Mouse (Mus musculus) testis, adult 2 months (tissue): ENCODE measurements around the gene 1700020D05Rik. TPM values are rescaled to one million over a fixed set of nuclear protein-coding genes. Genes with fewer than 3 reads are reported as not detected.

Source experiments
- H3K27ac ChIP-seq: fragments of 200-500 bp; 2 replicates; pipeline ENCODE4 v1.5.1; 2012; ENCODE audit warnings: low read depth, low read length; ENCODE audit not compliant: control insufficient read depth, insufficient read depth
- H3K27me3 ChIP-seq: fragments of 200-500 bp; 2 replicates; pipeline ENCODE4 v1.6.1; 2012; ENCODE audit warnings: mild to moderate bottlenecking, low read length, moderate library complexity; ENCODE audit not compliant: control insufficient read depth, insufficient read depth
- H3K36me3 ChIP-seq: fragments of 200-500 bp; 2 replicates; pipeline ENCODE4 v1.6.1; 2012; ENCODE audit warnings: mild to moderate bottlenecking, low read length; ENCODE audit not compliant: control insufficient read depth, insufficient read depth
- H3K4me1 ChIP-seq: fragments of 200-500 bp; 2 replicates; pipeline ENCODE4 v1.6.1; 2012; ENCODE audit warnings: low read length; ENCODE audit not compliant: control insufficient read depth, insufficient read depth
- H3K4me3 ChIP-seq: fragments of 200-500 bp; 2 replicates; pipeline ENCODE4 v1.5.1; 2012; ENCODE audit warnings: low read depth, mild to moderate bottlenecking, low read length, moderate library complexity, mixed read lengths; ENCODE audit not compliant: control insufficient read depth
- CTCF ChIP-seq: fragments of 200-500 bp; IDR thresholded peaks from 2 replicates; pipeline ENCODE4 v1.5.1; 2012; ENCODE audit warnings: low read depth, mild to moderate bottlenecking, inconsistent platforms, low read length, moderate library complexity; ENCODE audit not compliant: control insufficient read depth, insufficient read depth, insufficient replicate concordance
- POLR2A ChIP-seq: fragments of 200-500 bp; IDR thresholded peaks from 2 replicates; pipeline ENCODE4 v1.6.1; 2012; ENCODE audit warnings: low read depth, mild to moderate bottlenecking, inconsistent platforms, low read length, moderate library complexity; ENCODE audit not compliant: control insufficient read depth
- polyA plus RNA-seq: library from polyadenylated mRNA; depleted of rRNA; stranded (reverse); fragments of >200 nt; gene quantifications from 2 replicates; pipeline ENCODE4 v1.2.3, GENCODE M21; 2012

1700020D05Rik gene
- polyA plus RNA-seq, 1 experiment, result 289 TPM

DNA sequence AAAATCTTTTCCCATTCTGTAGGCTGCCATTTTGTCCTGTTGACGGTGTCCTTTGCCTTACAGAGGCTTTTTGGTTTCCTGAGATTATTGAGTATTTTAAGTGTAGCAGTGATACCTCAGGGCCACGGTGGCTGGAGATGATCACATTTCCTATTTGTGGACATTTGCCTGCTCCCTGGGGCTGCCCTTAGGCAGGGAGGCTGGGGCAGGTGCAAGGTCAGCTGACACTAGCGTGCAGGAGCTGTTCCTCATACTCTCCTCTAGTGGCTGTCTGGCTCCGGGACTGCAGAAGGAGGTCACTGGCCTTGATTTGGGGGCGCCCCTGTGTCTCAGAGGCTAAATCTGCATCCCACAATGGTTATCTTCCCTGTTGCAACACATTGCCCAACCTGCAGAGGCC, 21.6 kb upstream of the 1700020D05Rik start:
- Histone ChIP-seq H3K4me3 (no peak overlapping the region), H3K27ac (no peak overlapping the region), H3K36me3 (no peaks in the 10 kb centered on the region; the same call in 1 of the 2 replicates), H3K4me1 (peaks cover 6% of the 10 kb centered on the region; the same call in 1 of the 2 replicates), H3K27me3 (no peaks in the 10 kb centered on the region)
- TF ChIP-seq POLR2A (no peak), CTCF (no peak)

GRCm38 (mm10) chr19:5518721-5519120, 15.1 kb upstream of the 1700020D05Rik start:
- no peak overlapping the region for H3K27ac ChIP-seq
- H3K27me3 ChIP-seq, result no peaks in the 10 kb centered on the region
- no peaks in the 10 kb centered on the region; the same call in 1 of the 2 replicates for H3K36me3 ChIP-seq
- H3K4me3 ChIP-seq, result no peak overlapping the region
- no peak for TF ChIP-seq CTCF
- TF ChIP-seq POLR2A, result no peak
- H3K4me1 ChIP-seq, result peaks cover 2% of the 10 kb centered on the region; the same call in 1 of the 2 replicates

GRCm38 (mm10) chr19:5516906-5517505, 13.4 kb upstream of the 1700020D05Rik start:
- Histone ChIP-seq H3K4me3 (no peak overlapping the region), H3K27me3 (no peaks in the 10 kb centered on the region), H3K4me1 (peaks cover 4% of the 10 kb centered on the region), H3K27ac (no peak overlapping the region), H3K36me3 (no peaks in the 10 kb centered on the region; the same call in 1 of the 2 replicates)
- no peak for TF ChIP-seq POLR2A
- no peak for TF ChIP-seq CTCF

DNA sequence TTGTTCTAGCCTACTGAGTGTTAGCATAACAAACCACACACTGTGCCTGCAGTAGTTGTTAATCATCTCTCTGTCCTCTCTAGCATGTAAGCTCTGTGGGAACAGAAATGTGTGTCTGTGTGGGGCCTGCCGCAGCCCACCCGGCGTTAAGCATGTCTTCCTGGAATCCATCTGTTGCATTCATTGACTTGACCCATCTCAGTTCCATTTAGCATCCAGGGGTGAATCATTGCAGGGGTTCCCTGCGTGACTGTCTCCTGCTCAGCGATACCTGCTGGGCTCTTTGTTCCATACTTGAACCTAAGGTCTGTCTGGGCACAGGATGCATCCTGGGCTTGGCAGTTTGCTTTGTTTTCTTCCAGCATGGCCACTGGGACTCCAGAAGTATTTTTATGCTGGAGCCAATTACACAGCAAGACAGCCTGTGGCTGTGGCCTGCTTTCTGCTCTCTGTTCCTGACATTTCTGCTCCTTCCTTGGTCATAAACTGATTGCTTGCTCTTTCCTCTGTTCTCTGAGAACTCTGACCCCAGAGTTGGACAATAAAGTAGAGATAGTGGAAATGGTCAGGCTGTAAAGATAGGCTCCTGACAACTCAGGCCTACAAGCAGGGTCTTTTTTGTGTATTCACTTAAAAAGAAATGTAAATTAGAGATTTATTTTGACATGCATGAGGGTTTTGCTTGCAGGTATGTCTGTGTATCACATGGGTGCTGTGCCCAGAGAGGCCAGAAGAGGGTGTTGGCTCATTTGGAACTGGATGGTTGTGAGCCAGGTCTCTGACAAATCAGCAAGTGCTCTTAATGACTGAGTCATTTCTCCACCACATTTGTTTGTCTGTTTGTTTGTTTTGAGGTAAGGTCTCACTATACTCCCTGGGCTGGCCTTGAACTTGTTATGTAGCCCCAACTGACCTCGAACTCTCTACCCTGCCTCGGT, 12.5 kb upstream of the 1700020D05Rik start:
- H3K4me3 ChIP-seq, result no peak overlapping the region

GRCm38 (mm10) chr19:5513005-5513349, 9.4 kb upstream of the 1700020D05Rik start:
- Histone ChIP-seq H3K27me3 (no peaks in the 10 kb centered on the region), H3K4me1 (peaks cover 15% of the 10 kb centered on the region), H3K4me3 (no peak overlapping the region), H3K27ac (no peak overlapping the region), H3K36me3 (no peaks in the 10 kb centered on the region)
- no peak for TF ChIP-seq POLR2A
- no peak for TF ChIP-seq CTCF

More for the DNA sequence above, 12.5 kb upstream of the 1700020D05Rik start:
- Histone ChIP-seq H3K27ac (no peak overlapping the region), H3K27me3 (no peaks in the 10 kb centered on the region), H3K4me1 (peaks cover 5% of the 10 kb centered on the region), H3K36me3 (no peaks in the 10 kb centered on the region; the same call in 1 of the 2 replicates)
- no peak for TF ChIP-seq POLR2A
- TF ChIP-seq CTCF, result no peak

DNA sequence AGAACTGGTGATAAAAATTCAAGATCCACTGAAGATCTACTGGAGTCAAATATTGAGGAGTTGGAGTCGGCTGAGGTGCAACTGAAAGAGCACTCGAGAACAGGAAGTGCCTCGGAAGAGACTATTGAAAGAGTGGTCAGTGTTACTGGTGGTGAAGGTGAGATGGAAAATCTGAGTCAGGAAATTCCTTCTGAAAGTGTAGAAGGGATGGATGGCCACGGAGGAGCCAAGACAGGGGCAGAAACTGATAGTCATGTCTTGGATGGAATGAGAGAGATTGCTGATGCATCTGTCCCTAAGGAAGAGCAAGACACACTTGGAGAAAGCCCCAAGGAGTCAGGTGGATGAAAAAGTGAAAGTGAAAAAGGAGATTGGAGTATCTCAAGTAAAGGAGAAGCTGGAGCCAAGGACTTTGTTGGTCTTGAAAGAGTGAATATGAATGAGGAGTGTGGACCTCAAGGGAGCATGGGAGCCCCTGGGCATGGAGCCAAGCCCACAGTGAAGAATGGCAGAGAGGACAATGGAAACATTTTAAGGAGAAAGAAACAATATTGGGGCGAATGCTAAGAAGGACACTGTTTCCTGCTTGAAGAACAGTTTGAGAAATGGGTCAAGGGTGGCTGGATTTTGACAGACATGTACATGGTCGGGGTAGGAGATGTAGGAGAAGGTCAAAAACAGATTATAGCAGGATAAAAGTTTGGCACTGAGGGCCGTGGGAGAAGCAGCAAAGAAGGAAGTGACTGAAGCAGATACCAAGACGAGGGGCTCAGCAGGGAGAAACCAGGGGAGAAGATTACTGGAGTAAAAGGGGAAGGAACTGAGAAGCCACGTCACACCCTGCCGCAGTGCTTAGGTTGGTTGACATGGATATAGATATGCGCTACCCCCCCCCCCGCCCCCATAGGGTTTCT, 8.8 kb upstream of the 1700020D05Rik start:
- Histone ChIP-seq H3K4me1 (peaks cover 15% of the 10 kb centered on the region), H3K27me3 (no peaks in the 10 kb centered on the region), H3K36me3 (no peaks in the 10 kb centered on the region), H3K4me3 (peak overlapping the region; percentile 39; the same call in 1 of the 2 replicates), H3K27ac (no peak overlapping the region)
- no peak for TF ChIP-seq CTCF
- no peak for TF ChIP-seq POLR2A
